Mouse (Mus musculus): ENCODE data around the gene Cdkal1.

DNA sequence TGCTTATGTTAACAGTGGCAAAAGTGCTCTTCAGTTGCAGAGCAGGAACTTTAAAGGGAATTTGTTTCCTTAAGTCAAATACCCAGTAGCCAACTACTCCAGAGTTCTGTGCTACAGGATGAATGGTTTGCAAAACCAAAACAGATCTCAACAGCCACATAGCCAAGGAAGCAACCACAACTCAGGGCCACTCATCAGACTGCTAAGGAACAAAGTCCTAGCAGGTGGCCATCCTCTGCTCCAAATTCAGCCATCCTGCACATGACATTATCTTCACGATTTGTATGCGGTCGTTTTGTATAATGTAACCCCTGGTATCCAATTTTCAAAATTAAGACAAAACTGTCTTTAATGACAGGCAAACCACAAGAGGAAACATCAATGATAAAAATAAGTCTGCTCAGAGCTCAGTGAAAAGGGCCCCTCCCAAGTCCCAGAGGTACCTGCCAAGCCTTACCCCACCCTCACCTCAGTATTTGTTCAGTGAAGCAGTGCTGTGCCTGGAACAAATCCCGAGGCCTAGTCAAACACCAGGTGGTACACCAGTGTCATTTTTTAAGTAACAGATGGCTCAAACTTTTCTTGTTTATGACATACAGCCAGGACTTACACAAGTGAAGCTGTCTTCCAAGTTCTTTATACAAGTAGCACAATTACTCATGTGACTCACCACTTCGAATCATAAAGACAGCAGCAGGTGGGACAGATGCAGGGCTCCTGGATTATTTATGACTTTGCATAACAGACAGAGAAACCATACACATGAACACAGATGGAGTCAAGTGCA lies 117.6 kb downstream of the Cdkal1 start:
- no peak for TF ChIP-seq POLR2A (IDR thresholded peaks at IDR 0.05; ENCODE audit: extremely low read depth, insufficient read depth, low read length)
- TF ChIP-seq CTCF (IDR thresholded peaks at IDR 0.05; ENCODE audit: extremely low read depth, insufficient read depth, low read length) = no peak
